Mouse (Mus musculus): ENCODE measurements around the gene Ccdc40.

Gene Ccdc40

GRCm38 (mm10) chr11:119208870-119209370, 19.5 kb upstream of the Ccdc40 start:
- no peak for DNase-seq (ENCODE audit: low spot score)

DNA sequence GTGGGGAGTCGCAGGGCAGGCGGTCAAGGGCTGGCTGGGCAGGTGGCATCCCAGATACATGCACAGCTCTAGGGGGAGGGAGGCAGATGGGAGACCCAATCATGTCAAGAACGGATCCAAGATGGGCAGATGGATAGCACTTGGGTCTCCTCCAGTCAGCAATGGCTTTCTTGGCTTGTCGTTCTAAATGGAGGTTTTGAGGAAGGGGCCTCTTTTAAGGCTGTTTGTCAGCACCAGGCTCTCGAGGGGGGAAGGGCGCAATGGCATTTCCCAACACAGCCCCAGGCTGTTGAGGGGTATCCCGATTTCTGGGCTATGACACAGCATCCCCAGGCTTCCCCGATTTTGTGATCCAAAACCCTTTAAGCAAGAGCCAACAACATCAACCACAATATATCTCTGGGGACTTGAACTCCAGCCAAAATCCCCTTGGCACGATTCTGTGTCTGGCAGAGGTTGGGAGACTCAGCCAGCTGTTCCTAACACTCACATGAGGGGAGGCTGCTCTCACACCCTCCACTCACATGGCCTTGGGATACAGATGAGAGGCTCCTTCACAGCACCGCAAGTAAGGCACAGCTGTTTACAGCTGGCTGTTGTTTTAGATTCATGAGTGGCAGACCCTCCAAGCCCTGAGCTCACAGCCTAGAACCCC, 18.9 kb upstream of the Ccdc40 start:
- DNase-seq (ENCODE audit: low spot score) = no peak

DNA sequence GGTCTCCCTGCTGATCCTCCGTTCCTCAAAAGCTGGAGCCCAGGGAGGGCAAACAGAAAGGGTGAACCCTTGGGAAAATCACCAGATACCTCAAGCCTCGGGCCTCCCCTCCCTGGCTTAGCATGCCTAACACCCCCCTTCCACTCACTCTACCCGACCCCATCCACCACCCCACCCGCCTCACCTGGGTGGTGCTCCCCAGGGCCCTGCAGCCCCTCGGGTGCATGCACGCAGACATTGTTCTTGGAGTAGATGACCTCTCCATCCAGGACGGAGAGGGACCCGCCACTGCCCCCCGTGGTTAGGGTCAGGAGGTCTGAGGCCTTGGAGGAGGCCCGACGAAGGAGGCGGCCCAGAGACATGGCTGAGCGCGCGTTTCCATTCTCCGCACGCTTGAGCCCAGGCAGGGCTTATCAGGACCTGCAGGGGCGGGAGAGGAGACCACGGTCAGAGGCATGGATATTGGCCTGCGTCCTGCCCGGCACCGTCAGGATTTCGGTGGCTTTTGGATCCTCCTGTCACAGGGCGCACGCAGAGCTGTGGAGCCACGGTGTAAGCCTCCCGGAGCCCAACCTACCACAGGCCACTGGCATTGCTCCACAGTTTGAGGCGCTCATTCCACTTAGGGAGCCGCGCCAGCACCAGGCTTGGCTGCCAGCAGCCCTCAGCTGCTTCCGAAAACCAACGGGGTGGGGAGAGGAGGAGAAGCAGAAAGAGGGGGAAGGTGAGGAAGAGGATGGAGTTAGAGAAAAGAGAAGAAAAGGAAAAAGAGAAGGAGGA, 17.9 kb upstream of the Ccdc40 start:
- DNase-seq (ENCODE audit: low spot score) = no peak

- peak; percentile 69 for DNase-seq (ENCODE audit: low spot score)
Measured at GRCm38 (mm10) chr11:119211604-119212309, 16.6 kb upstream of the Ccdc40 start.

DNA sequence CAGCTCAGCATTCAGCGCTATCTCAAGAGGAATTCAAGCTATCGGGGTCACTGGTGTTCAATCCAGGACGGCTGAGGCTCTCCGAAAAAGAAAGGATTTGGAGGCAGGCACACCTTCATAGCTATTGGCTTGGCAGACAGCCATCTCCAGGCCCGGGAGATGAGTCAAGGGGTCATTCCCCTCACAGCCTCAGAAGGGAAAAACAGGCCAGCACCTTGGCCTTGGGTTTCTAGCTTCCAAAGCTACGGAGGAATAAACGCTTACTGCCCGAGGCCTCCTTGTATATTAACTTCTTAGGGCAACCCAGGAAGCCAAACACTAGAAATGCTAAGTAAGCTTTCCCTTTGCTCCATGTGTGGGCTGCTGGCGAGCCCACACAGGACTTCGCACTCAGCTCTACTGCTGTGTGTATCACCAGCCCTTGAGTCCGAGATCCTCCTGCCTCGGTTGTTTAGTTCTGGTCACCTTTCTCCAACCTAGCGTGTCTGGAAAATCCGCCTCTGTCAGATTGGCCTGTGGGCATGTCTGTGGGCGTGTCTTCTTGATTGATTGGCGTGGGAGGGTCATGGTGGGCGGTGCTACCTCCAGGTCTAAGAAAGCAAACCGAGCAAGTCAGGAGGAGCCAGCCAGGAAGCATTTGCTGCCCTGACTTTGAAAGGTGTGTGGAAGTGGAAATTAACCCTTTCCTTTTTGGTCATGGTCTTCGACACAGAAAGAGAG, 15.0 kb upstream of the Ccdc40 start:
- DNase-seq (ENCODE audit: low spot score) = no peak

GRCm38 (mm10) chr11:119215038-119215904, 13.1 kb upstream of the Ccdc40 start:
- DNase-seq (ENCODE audit: low spot score) = peak; percentile 77

DNA sequence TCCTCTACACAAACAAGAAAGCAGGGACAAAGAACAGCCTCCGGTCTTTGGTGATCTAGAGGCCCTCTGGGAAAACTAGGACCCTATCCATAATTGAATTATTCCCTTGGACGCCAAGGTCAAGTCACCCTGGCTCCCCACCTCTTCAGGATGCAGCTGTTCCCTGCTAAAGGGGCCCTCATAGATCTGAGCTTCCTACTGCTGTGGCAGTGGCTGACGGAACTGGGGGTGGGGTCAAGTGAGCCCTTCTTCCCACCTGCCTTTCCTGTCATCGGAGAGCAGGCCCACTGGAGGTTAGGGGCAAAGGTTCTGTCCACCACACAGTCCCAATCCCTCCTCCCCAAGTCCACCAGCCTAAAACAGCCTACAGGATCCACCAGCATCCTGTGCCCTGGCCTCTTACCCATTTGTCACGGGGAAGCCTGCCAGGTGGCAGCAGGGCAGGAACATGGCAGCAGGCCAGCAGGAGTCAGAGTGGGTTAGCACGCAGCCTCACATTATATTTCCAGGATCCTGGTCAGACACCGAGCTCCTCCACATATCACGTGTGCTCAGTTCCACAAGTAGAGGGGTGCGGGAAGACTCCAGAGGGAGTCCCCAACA, 12.4 kb upstream of the Ccdc40 start:
- peak; percentile 54 for DNase-seq (ENCODE audit: low spot score)

DNA sequence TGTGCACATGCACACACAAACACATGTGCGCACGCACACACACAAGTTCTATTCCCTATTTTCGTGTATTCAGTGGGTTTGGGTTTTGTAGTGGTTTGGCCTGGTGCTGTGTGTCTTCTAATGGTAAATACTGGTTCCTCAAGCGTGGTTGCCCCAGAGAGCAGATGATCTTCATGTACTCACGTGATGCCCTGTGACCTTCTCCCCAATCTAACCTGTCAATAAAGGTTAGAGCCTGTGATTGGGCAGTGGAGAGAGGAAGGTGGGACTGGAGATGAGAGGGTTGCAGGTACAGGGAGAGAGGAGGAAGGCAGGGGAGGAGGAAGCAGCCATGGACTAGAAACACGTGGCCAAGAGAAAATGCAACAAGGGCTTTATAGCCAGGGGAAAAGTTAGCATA, 10.5 kb upstream of the Ccdc40 start:
- no peak for DNase-seq (ENCODE audit: low spot score)

- no peak for DNase-seq (ENCODE audit: low spot score)
Measured at GRCm38 (mm10) chr11:119219816-119220465, 8.4 kb upstream of the Ccdc40 start.

DNA sequence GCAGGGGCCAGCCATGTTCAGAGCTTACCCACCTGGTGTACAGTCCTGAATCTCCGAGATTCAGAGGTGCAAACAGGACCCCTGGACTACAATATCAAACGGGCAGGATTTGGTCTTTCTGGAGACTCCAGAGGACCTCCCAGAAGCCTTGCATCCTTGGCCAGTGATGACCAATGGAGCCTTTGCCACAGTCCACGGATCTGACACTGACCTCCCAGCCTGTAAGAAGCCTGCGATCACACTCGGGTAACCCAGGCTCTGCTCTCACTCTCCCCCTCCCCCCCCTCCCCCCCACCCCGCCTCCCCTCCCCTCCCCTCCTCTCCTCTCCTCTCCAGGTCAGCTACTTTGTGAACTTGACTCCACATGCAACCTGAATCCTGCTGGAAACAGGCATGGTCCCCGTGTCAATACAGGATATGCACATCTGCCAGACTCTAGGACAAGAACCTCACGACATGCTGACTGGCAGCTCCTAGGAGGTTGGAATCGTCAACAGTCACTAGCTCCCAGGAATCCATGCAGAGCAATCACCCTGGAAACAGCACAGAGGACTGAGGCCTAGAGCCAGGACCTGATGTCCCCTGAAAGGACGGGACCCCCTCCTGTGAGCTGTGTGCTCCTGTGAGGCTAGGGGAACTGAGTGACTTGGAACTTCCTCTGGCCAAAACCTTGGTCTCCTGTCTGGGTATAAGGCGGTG, 6.4 kb upstream of the Ccdc40 start:
- no peak for DNase-seq (ENCODE audit: low spot score)

GRCm38 (mm10) chr11:119223124-119223890, 5.1 kb upstream of the Ccdc40 start:
- no peak for DNase-seq (ENCODE audit: low spot score)

GRCm38 (mm10) chr11:119224926-119225325, 3.4 kb upstream of the Ccdc40 start:
- DNase-seq (ENCODE audit: low spot score) = no peak

DNA sequence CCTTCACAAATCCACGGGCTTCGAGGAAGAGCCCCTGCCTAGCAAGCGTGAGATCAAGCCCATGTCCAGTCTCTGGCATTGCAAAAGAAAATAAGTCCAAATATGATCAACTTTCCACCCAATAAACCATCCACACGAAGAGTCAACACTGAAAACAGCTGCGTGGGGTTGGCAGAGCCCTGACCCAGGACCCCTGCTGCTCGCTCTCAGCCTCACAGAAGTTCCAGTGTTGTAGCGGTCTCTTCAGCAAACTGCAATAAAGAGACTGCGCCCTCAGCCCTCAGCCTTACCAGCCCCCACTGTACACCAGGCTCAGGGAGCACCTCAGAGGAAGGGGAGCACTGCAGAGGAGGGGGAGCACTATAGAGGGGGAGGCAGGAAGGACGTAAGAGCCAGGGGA, 2.7 kb upstream of the Ccdc40 start:
- DNase-seq (ENCODE audit: low spot score) = no peak

- no peak for DNase-seq (ENCODE audit: low spot score)
Measured at GRCm38 (mm10) chr11:119227591-119227990, 781 bp upstream of the Ccdc40 start.

GRCm38 (mm10) chr11:119228846-119229626, 664 bp downstream of the Ccdc40 start:
- DNase-seq (ENCODE audit: low spot score) = peak; percentile 95

DNA sequence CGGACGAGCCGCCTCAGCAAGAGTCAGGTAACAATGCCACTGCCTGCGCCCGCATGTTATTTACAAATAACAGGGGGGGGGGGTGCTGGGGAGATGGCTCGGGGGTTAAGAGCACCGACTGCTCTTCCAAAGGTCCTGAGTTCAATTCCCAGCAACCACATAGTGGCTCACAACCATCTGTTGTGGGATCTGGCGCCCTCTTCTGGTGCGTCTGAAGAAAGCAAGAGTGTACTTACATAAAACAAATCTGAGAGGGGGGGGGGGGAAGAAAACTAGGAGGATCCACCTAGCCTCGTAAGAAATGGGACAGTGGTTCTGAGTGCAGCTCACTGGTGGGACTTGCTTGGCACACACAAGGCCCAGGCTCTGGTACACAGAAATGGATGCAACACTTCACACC, 6.4 kb downstream of the Ccdc40 start:
- no peak for DNase-seq (ENCODE audit: low spot score)

DNA sequence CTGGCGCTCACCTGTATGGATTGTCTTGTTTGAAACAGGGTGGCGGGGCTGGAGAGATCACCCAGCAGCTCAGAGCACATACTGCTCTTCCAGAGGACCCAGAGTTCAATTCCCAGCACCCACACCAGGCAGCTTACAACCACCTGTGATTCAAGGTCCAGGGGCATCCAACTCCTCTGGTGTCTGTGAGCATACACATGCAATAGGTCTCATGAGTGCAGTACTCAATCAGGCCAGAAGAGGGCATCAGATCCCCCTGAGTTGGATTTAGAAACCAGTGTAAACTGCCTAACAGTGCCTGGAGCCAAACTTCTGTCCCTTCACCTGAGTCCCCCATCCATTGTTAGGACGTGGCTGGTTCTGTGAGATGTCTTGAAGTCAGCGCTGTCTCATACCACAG, 7.2 kb downstream of the Ccdc40 start:
- DNase-seq (ENCODE audit: low spot score) = peak; percentile 86

- DNase-seq (ENCODE audit: low spot score) = no peak
Measured at GRCm38 (mm10) chr11:119236354-119236753, 8.0 kb downstream of the Ccdc40 start.
